Mouse (Mus musculus): ENCODE measurements around the gene Cited4. TPM values are rescaled to one million over a fixed set of nuclear protein-coding genes. Genes with fewer than 3 reads are reported as not detected.

Cited4 gene
- total and polyA plus RNA-seq, 2 experiments from 2014 or later = 5.4 to 11.7 TPM

DNA sequence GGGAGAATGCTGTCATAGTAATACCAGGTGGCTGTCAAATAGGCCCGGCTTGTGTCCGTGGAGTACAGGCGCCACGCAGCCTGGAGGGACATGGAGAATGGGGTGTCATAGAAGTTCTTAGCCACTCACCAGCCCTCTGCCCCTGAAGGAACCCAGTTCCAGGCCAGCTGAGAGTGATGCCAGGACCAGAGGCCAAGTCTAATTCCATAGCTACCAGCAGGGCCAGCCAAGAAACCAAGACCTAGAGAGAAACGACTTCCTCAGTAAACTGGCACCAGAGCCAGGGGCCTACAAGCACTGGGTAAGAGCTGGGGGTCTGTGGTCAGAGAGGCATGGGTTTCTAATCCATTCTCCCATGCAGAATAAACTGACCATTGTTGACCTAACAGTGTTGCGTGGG lies 46.6 kb downstream of the Cited4 start:
- H3K4me3 ChIP-seq (ENCODE audit: low read length) = no peak overlapping the region
- H3K4me2 ChIP-seq (ENCODE audit: low read depth, low read length) = no peak overlapping the region
- H3K27me3 ChIP-seq (ENCODE audit: insufficient read depth, low read length) = no peaks in the 10 kb centered on the region
- H3K9me3 ChIP-seq (ENCODE audit: low read length) = no peaks in the 10 kb centered on the region
- no peaks in the 10 kb centered on the region for H3K36me3 ChIP-seq (ENCODE audit: insufficient read depth, low read length)
- H3K4me1 ChIP-seq (ENCODE audit: insufficient read depth, low read length) = peaks cover 20% of the 10 kb centered on the region
- ATAC-seq (no peak), DNase-seq (ENCODE audit: low spot score) (peak; percentile 23)
- TF ChIP-seq CTCF (IDR thresholded peaks at IDR 0.05; ENCODE audit: low read depth) = no peak
- WGBS = 80% methylated on average over 6 of the region's 6 CpGs
- peak overlapping the region; percentile 41; the same call in 1 of the 2 replicates for H3K27ac ChIP-seq
- H3K9ac ChIP-seq (replicated peaks; ENCODE audit: low read length) = no peak overlapping the region

DNA sequence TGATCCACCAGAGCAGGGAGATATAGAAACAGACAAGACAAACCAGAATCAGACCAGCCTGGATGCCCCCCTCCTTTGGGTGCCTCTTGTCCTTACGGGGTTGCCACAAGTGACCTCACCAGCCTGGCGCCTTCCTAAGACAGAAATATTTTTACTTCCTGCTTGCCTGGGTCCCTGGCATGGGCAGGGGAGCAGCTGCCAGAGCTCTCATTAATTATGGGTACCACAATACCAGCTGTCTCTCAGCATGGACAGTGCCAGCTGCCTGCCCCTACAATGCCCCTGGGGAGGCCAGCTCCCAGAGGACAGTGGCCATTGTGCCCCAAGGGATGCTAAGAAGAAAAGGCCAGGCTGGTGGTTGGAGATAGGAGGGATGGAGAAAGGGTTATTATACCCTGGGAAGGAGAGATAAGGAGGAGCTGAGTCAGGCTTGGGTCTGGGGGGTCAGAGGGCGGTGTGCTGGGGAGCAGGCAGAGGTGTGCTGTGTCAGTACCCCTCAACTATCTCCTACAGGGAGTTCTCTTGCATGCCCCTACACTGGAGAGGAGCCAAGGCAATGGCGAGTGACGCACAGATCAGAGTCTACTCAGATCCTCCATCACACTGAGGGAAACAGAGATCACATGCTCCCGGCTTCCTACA lies 47.6 kb downstream of the Cited4 start:
- H3K27ac ChIP-seq = peak overlapping the region; percentile 41; the same call in 1 of the 2 replicates
- no peaks in the 10 kb centered on the region for H3K9me3 ChIP-seq (ENCODE audit: low read length)
- H3K4me1 ChIP-seq (ENCODE audit: insufficient read depth, low read length) = peaks cover 20% of the 10 kb centered on the region
- no peak overlapping the region for H3K4me3 ChIP-seq (ENCODE audit: low read length)
- H3K4me2 ChIP-seq (ENCODE audit: low read depth, low read length) = no peak overlapping the region
- no peak overlapping the region for H3K9ac ChIP-seq (replicated peaks; ENCODE audit: low read length)
- no peaks in the 10 kb centered on the region for H3K36me3 ChIP-seq (ENCODE audit: insufficient read depth, low read length)
- 49% methylated on average over 6 of the region's 6 CpGs for WGBS
- H3K27me3 ChIP-seq (ENCODE audit: insufficient read depth, low read length) = no peaks in the 10 kb centered on the region
- ATAC-seq (peak; percentile 31), DNase-seq (ENCODE audit: low spot score) (peak; percentile 40)
- TF ChIP-seq CTCF (IDR thresholded peaks at IDR 0.05; ENCODE audit: low read depth) = no peak

DNA sequence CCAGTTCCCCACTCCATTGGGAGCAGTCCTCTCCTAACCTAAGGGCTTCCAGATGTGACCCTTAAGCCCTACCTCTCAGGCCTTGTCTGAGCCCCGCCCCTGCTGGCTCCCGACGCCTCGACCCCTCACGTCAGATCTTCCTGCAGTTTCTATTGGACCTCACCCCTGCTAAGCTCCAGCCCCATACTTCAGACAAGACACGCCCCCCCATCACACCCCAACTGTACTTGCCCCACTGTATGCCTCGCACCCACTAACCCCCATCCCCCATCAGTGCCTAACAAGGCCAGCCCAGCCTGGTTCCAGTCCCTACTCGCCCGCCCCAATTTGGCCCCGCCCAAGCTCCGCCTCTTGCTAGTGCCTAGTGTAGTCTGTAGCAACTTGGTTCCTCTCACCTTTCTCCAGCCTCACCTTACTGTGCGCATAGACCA lies 49.8 kb downstream of the Cited4 start:
- Histone ChIP-seq H3K4me3 (ENCODE audit: low read length) (peak overlapping the region; percentile 32), H3K27ac (no peak overlapping the region), H3K9ac (replicated peaks; ENCODE audit: low read length) (0 out of 2 replicates have a peak overlapping the region, but pooled peaks have one; percentile 30), H3K27me3 (ENCODE audit: insufficient read depth, low read length) (no peaks in the 10 kb centered on the region), H3K9me3 (ENCODE audit: low read length) (no peaks in the 10 kb centered on the region), H3K4me1 (ENCODE audit: insufficient read depth, low read length) (peaks cover 20% of the 10 kb centered on the region), H3K36me3 (ENCODE audit: insufficient read depth, low read length) (no peaks in the 10 kb centered on the region), H3K4me2 (ENCODE audit: low read depth, low read length) (peak overlapping the region; percentile 57)
- 6% methylated on average over 12 of the region's 12 CpGs for WGBS
- ATAC-seq = peak; percentile 77
- TF ChIP-seq CTCF (IDR thresholded peaks at IDR 0.05; ENCODE audit: low read depth) = no peak
- peak; percentile 47 for DNase-seq (ENCODE audit: low spot score)

DNA sequence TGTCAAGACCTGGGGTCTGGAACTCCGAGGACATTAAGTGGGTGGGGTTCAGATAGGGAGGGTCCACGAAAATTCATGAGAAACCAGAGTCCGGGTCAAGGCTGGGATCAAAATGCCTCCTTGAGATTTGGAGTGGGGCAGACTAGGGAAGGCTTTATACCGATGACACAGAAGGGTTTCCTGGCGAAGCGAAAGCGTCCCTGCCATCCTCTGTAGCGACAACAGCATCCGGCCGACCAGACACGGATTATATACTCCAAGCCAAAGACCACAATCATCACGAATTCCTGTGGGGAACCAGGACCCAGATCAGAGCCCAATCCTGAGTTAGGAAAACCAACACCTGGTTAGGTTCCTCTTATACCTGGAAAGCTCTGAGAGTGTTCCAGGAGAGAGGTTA lies 50.4 kb downstream of the Cited4 start:
- Histone ChIP-seq H3K4me2 (ENCODE audit: low read depth, low read length) (peak overlapping the region; percentile 57), H3K9me3 (ENCODE audit: low read length) (no peaks in the 10 kb centered on the region), H3K9ac (replicated peaks; ENCODE audit: low read length) (0 out of 2 replicates have a peak overlapping the region, but pooled peaks have one; percentile 28), H3K27me3 (ENCODE audit: insufficient read depth, low read length) (no peaks in the 10 kb centered on the region), H3K4me1 (ENCODE audit: insufficient read depth, low read length) (peaks cover 20% of the 10 kb centered on the region), H3K27ac (no peak overlapping the region), H3K36me3 (ENCODE audit: insufficient read depth, low read length) (no peaks in the 10 kb centered on the region), H3K4me3 (ENCODE audit: low read length) (peak overlapping the region; percentile 32)
- no peak for ATAC-seq
- WGBS = 24% methylated on average over 12 of the region's 12 CpGs
- no peak for TF ChIP-seq CTCF (IDR thresholded peaks at IDR 0.05; ENCODE audit: low read depth)
- DNase-seq (ENCODE audit: low spot score) = no peak

Other genes with a start within 250 kb of the Cited4 start
- 0.73 TPM in 1 of 2 replicates, not detected in the other for gene Slfnl1, start 134.3 kb upstream of the Cited4 start, total RNA-seq (2014; rRNA removed)
- not detected in 2 replicates for gene Slfnl1, start 134.3 kb upstream of the Cited4 start, polyA plus RNA-seq (2015; fragmentation: Nextera tagmentation; extraction: Ambion mirVana)
- gene Ctps, start 96.3 kb upstream of the Cited4 start, total RNA-seq (2014; rRNA removed) = 42.2 and 52.0 TPM in 2 replicates
- 61.4 and 65.0 TPM in 2 replicates for gene Ctps, start 96.3 kb upstream of the Cited4 start, polyA plus RNA-seq (2015; fragmentation: Nextera tagmentation; extraction: Ambion mirVana)
- not detected in 2 replicates for gene Gm8439, start 77.8 kb upstream of the Cited4 start, total RNA-seq (2014; rRNA removed)
- gene Gm8439, start 77.8 kb upstream of the Cited4 start, polyA plus RNA-seq (2015; fragmentation: Nextera tagmentation; extraction: Ambion mirVana) = not detected in 2 replicates
- gene Kcnq4, start 82.0 kb downstream of the Cited4 start, total RNA-seq (2014; rRNA removed) = 12.4 and 13.9 TPM in 2 replicates
- 4.9 and 5.0 TPM in 2 replicates for gene Kcnq4, start 82.0 kb downstream of the Cited4 start, polyA plus RNA-seq (2015; fragmentation: Nextera tagmentation; extraction: Ambion mirVana)
- 144 and 175 TPM in 2 replicates for gene Nfyc, start 165.0 kb downstream of the Cited4 start, total RNA-seq (2014; rRNA removed)
- 66.9 and 69.4 TPM in 2 replicates for gene Nfyc, start 165.0 kb downstream of the Cited4 start, polyA plus RNA-seq (2015; fragmentation: Nextera tagmentation; extraction: Ambion mirVana)
- 93.7 and 109 TPM in 2 replicates for gene Rims3, start 188.2 kb downstream of the Cited4 start, total RNA-seq (2014; rRNA removed)
- 22.0 and 22.8 TPM in 2 replicates for gene Rims3, start 188.2 kb downstream of the Cited4 start, polyA plus RNA-seq (2015; fragmentation: Nextera tagmentation; extraction: Ambion mirVana)